Mouse (Mus musculus) heart, embryonic 16.5 days (tissue): ENCODE results near the gene Npat. TPM values are rescaled to one million over a fixed set of nuclear protein-coding genes. Genes with fewer than 3 reads are reported as not detected.
A peak's percentile ranks its signal among the peaks of the same experiment; 100 is the strongest.

Experiments
- ATAC-seq: fragments of 200-750 bp; cut with Nextera tagmentation; replicated peaks from 2 replicates; pipeline ENCODE4 v1.8.0; 2017; ENCODE audit warnings: moderate number of reproducible peaks; ENCODE audit not compliant: insufficient read depth, low FRiP score; ENCODE audit errors: extremely low read depth
- H3K27ac ChIP-seq: fragments of 300-500 bp; sonication (generic); 2 replicates; pipeline ENCODE4 v1.5.1; 2014; ENCODE audit warnings: mild to moderate bottlenecking, low read length, control low read depth, moderate library complexity
- H3K27me3 ChIP-seq: fragments of 300-500 bp; sonication (generic); 2 replicates; pipeline ENCODE4 v1.6.1; 2014; ENCODE audit warnings: low read length, mixed read lengths; ENCODE audit not compliant: control insufficient read depth, insufficient read depth
- H3K36me3 ChIP-seq: fragments of 300-500 bp; sonication (generic); 2 replicates; pipeline ENCODE4 v1.6.1; 2014; ENCODE audit not compliant: control insufficient read depth, insufficient read depth
- H3K4me1 ChIP-seq: fragments of 300-500 bp; sonication (generic); 2 replicates; pipeline ENCODE4 v1.6.1; 2014; ENCODE audit warnings: low read length, mixed read lengths; ENCODE audit not compliant: control insufficient read depth, insufficient read depth
- H3K4me2 ChIP-seq: fragments of 300-500 bp; sonication (generic); 2 replicates; pipeline ENCODE4 v1.6.1; 2014; ENCODE audit warnings: low read depth, mild to moderate bottlenecking, control low read depth, low read length
- H3K4me3 ChIP-seq: fragments of 300-500 bp; sonication (generic); 2 replicates; pipeline ENCODE4 v1.5.1; 2014; ENCODE audit warnings: mild to moderate bottlenecking, control low read depth, low read length
- H3K9ac ChIP-seq: fragments of 300-500 bp; sonication (generic); 2 replicates; pipeline ENCODE4 v1.6.1; 2014; ENCODE audit warnings: low read length, control low read depth
- H3K9me3 ChIP-seq: fragments of 300-500 bp; sonication (generic); replicated peaks from 2 replicates; pipeline ENCODE4 v1.6.1; 2016; ENCODE audit warnings: low read length; ENCODE audit not compliant: control insufficient read depth
- WGBS: fragments of 180-500 bp; shearing (Covaris S2); extraction: QIAGEN DNeasy Blood & Tissue Kit; methylation state at CpG from one replicate; pipeline ENCODE4 v1.1.7; 2014; 5-methylcytosine and 5-hydroxymethylcytosine counted together
- polyA plus RNA-seq: library from polyadenylated mRNA; unstranded; fragments of >200 nt; fragmentation: Nextera tagmentation; extraction: Ambion mirVana; gene quantifications from 2 replicates; pipeline ENCODE4 v1.2.1, GENCODE M21; 2015

The Npat gene
- polyA plus RNA-seq, 1 experiment from 2014 or later, result 11.7 TPM

DNA sequence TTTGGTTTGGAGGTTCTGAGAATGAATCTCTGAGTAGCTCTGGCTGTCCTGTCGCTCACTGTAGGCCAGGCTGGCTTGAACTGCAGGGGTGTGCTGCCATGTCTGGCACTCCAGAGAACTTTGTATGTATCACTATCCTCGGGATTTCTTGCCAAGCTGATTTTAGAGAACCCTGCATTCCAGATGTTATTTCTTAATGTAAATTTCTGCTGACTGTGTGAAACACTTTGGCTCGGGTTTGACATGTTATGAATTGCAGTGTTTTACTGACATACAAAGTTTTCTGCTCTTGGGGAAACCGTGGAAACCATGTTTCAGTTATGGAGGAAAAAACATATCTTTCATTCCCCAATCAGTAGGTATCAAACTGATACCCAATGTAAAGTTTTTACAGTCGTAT lies 38.9 kb downstream of the Npat start:
- Histone ChIP-seq H3K4me3 (no peak overlapping the region), H3K27me3 (no peaks in the 10 kb centered on the region), H3K9ac (no peak overlapping the region), H3K4me1 (no peaks in the 10 kb centered on the region), H3K36me3 (peaks cover 29% of the 10 kb centered on the region), H3K4me2 (no peak overlapping the region), H3K9me3 (no peaks in the 10 kb centered on the region), H3K27ac (no peak overlapping the region)
- WGBS, result 73% methylated on average over 5 of the region's 5 CpGs
- no peak for ATAC-seq

DNA sequence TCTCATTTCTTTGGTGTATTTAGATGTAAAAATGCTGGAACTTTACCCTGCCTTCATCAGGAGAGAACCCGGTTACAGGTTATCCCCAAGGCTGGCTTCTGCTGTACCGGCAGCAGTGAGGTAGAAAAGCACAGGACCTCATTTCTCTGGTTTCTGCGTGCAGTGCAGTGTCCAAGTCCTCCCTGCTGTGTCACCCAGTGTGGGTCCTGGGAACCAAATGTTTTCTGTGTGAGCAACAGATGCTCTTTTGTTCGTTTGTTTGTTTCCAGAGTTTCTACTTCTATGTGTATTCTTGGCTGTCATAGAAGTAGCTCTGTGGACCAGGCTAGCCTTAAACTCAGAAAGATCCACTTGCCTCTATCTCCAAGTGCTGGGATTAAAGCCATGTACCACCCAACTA lies 45.0 kb downstream of the Npat start:
- Histone ChIP-seq H3K4me3 (no peak overlapping the region), H3K36me3 (peaks cover 58% of the 10 kb centered on the region), H3K4me2 (no peak overlapping the region), H3K9ac (no peak overlapping the region), H3K27ac (no peak overlapping the region), H3K4me1 (no peaks in the 10 kb centered on the region), H3K27me3 (no peaks in the 10 kb centered on the region), H3K9me3 (no peaks in the 10 kb centered on the region)
- 84% methylated on average over 4 of the region's 4 CpGs for WGBS
- no peak for ATAC-seq

DNA sequence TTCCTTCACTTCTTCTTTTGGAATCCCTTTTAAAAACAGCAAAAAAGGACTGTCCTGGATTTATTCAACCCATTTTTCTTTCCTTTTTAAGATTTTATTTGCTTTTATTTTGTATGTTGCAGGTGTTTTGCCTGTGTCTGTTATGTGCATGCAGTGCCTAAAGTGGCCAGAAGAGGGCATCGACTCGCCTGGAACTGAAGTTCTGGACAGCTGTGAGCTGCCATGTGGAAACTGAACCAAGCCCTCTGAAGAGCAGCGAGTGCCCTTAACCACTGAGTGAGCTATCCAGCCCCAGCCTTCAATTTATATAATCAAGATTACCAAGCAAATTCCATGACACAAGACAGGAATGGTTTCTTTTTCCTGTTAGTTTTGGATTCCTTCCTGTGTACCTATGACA lies 57.9 kb downstream of the Npat start:
- H3K27ac ChIP-seq, result no peak overlapping the region
- peaks cover 29% of the 10 kb centered on the region for H3K36me3 ChIP-seq
- no peak overlapping the region for H3K9ac ChIP-seq
- no peak overlapping the region for H3K4me2 ChIP-seq
- WGBS, result 19% methylated on average over 3 of the region's 3 CpGs
- no peak overlapping the region for H3K4me3 ChIP-seq
- no peak for ATAC-seq
- no peaks in the 10 kb centered on the region for H3K4me1 ChIP-seq
- no peaks in the 10 kb centered on the region for H3K27me3 ChIP-seq
- no peaks in the 10 kb centered on the region for H3K9me3 ChIP-seq

DNA sequence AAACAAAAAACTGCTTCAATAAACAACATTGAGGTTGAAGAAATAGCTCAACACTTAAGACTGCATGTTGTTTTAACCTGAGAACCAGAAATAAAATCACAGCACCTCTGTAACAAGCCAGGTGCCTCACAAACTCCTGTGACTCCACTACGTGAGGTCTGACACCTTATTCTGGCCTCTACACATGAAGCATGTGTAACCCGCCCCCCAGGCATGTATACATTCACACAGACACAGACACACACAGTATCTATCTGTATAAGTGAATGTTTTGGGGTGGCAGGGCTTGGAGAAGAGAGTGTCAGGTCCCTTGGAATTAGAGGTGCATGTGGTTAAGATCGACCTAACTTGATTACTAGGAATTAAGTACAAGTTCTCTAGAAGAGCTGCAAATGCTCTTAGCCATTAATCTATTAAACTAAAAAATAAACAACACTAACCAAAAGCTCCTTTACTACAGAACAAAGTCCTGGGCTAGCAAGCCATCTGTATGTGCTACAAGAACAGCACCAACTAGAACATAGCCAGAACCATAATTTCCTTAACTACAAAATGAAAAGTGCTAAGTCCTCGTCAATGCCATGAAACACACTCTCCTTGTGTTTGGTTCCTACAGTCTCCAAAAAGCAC lies 60.2 kb downstream of the Npat start:
- no peak overlapping the region for H3K9ac ChIP-seq
- no peak for ATAC-seq
- H3K4me3 ChIP-seq, result no peak overlapping the region
- no peak overlapping the region for H3K4me2 ChIP-seq
- no peak overlapping the region for H3K27ac ChIP-seq
- no peaks in the 10 kb centered on the region for H3K27me3 ChIP-seq
- H3K36me3 ChIP-seq, result peaks cover 22% of the 10 kb centered on the region
- 89% methylated on average over 4 of the region's 4 CpGs for WGBS
- no peaks in the 10 kb centered on the region for H3K9me3 ChIP-seq
- peaks cover 4% of the 10 kb centered on the region for H3K4me1 ChIP-seq

DNA sequence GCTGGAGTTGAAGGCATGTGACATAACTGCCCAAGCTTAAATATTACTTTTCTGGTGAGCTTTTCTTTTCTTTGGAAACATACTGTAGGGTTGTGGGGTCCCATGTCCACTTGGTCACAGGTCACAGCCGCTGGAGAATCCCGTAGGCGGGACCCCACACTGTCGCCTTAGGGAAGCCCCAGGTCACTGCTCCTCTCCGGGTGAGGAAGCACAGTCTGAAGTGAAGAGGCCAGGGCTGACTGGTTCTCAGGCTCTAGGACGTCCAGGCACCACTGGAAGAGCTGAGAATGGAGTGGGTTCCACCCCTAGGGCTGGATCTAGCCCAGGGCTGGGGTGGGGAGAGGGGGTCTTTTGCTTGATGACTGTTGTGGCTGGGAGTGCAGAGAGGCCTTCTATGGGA lies 61.8 kb downstream of the Npat start:
- Histone ChIP-seq H3K9me3 (no peaks in the 10 kb centered on the region), H3K4me3 (no peak overlapping the region), H3K9ac (no peak overlapping the region), H3K27ac (no peak overlapping the region), H3K36me3 (peaks cover 16% of the 10 kb centered on the region), H3K27me3 (no peaks in the 10 kb centered on the region), H3K4me2 (no peak overlapping the region), H3K4me1 (peaks cover 10% of the 10 kb centered on the region)
- ATAC-seq, result no peak
- WGBS, result 76% methylated on average over 6 of the region's 6 CpGs

DNA sequence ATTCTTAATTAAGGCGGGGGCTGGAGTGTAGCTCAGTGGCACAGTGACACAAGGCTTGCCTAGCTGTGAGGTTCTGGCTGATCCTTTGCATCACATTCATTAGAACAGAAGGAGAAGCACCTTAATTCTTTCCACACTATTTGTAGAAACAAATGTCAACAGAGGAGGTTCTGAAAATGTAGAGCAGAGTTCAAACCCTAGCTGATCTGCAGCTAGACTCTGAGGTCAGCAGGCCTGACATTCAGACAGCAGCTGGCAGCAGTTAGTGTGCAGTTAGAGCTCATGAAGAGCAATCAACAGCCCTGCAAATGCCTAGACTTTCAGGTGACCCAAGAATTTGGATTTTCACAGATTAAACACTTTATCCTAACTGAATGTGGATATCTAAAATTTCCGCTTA lies 64.7 kb downstream of the Npat start:
- Histone ChIP-seq H3K27ac (peak overlapping the region; percentile 32), H3K9ac (no peak overlapping the region), H3K4me3 (no peak overlapping the region), H3K27me3 (no peaks in the 10 kb centered on the region), H3K4me2 (no peak overlapping the region), H3K4me1 (peaks cover 21% of the 10 kb centered on the region), H3K36me3 (peaks cover 3% of the 10 kb centered on the region; the same call in 1 of the 2 replicates), H3K9me3 (no peaks in the 10 kb centered on the region)
- ATAC-seq, result no peak
- 79% methylated on average over 2 of the region's 2 CpGs for WGBS

DNA sequence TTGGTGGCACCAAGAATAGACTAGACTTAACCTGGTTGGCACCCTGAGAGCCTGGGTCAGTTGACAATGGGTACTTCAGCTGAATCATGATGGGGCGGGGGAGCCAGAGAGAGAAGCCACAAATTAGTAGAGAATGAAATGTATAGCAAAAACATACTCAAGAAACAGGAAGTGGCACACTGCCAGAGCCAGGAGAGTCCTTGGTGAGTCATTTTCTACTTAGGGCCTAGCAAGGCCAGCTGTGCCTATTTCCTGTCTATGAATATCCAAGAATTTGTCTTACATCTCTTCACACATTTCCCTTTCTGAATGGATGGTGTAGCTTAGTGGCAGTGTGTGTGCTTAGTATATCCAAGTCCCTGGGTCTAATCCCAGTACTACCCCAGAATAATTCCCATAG lies 66.5 kb downstream of the Npat start:
- ATAC-seq, result no peak
- no peaks in the 10 kb centered on the region for H3K36me3 ChIP-seq
- H3K9me3 ChIP-seq, result no peaks in the 10 kb centered on the region
- WGBS, result 73% methylated on average over 1 of the region's 1 CpGs
- peaks cover 23% of the 10 kb centered on the region for H3K4me1 ChIP-seq
- no peak overlapping the region for H3K4me3 ChIP-seq
- no peaks in the 10 kb centered on the region for H3K27me3 ChIP-seq
- no peak overlapping the region for H3K9ac ChIP-seq
- peak overlapping the region; percentile 47; the same call in 1 of the 2 replicates for H3K27ac ChIP-seq
- no peak overlapping the region for H3K4me2 ChIP-seq

DNA sequence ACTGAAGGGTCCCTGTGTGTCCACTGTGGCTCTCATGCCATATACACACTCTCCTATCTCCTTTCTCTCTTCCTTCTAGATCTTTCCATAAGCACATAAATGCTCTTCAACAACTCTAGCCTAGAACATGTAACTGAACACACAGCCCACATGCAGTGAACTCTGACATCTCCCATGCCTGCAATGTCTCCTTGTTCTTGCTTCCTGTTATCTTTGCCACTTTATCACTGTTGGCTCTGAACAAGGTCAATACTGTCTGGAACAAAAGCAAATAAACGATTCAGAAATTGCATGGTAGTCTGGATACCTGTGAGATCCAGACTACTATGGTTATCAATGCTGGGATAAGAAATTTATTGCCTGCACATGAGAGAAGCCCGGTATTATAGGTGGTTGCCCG lies 67.0 kb downstream of the Npat start:
- 62% methylated on average over 3 of the region's 3 CpGs for WGBS
- peaks cover 27% of the 10 kb centered on the region for H3K4me1 ChIP-seq
- no peak for ATAC-seq
- H3K9me3 ChIP-seq, result no peaks in the 10 kb centered on the region
- no peaks in the 10 kb centered on the region for H3K36me3 ChIP-seq
- no peaks in the 10 kb centered on the region for H3K27me3 ChIP-seq
- no peak overlapping the region for H3K4me3 ChIP-seq
- peak overlapping the region; percentile 47; the same call in 1 of the 2 replicates for H3K27ac ChIP-seq
- no peak overlapping the region for H3K4me2 ChIP-seq
- no peak overlapping the region for H3K9ac ChIP-seq

DNA sequence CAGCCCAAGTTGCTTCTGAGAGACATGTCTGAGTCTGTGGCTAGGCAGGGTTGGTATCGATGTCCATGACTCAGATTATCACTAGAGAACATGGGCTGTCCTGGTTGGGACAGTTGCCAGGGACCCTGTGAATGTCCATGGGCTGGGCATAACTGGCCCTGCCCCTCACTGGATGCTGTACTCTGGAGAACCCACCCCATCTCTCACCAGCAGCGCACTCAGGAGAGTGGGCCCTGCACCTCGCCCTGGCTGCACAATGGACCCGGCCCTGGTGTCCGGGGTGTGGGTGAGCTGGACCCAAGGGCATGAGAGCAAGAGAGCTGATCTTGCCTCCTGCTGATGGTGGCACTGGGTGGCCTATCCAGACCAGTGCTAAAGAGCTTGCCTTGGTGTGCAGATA lies 68.1 kb downstream of the Npat start:
- Histone ChIP-seq H3K9ac (no peak overlapping the region), H3K9me3 (no peaks in the 10 kb centered on the region), H3K27me3 (no peaks in the 10 kb centered on the region), H3K4me1 (peaks cover 31% of the 10 kb centered on the region), H3K4me3 (no peak overlapping the region), H3K4me2 (no peak overlapping the region), H3K36me3 (no peaks in the 10 kb centered on the region), H3K27ac (no peak overlapping the region)
- no peak for ATAC-seq
- 81% methylated on average over 5 of the region's 5 CpGs for WGBS
